Mouse (Mus musculus): Measurements from ENCODE around the gene Sco2.

DNA sequence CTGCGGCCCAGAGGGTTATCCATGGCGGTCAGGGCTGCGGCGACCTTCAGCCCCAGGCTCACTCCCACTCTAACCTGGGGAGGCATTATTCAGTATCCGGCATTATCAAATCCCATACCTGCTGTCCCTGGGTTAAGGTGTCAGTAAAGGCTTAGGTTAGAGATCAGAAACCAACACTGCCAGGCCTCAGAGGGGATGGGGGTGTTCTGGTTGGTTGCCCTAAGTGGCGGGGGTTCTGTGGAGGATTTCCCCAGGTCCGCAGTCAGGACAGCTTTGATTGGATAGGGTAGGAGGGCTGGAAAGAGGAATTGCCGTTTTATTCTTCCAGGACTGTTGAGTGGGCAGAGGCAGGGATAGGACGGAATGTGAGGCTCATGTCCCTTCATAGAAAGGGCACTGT, 694 bp upstream of the Sco2 start:
- TF ChIP-seq GATA1 (IDR thresholded peaks at IDR 0.05; ENCODE audit: borderline replicate concordance, low read length), result no peak
- no peak for TF ChIP-seq FLI1 (IDR thresholded peaks at IDR 0.05; ENCODE audit: low read length)

Measured in megakaryocyte, embryonic 14.5 days (primary cell).